Mouse (Mus musculus) liver, embryonic 11.5 days (tissue): Measurements from ENCODE around the gene Gng13. TPM values are rescaled to one million over a fixed set of nuclear protein-coding genes. Genes with fewer than 3 reads are reported as not detected.

Source experiments
- ATAC-seq: fragments of 200-750 bp; cut with Nextera tagmentation; replicated peaks from 2 replicates; pipeline ENCODE4 v1.8.0; 2017; ENCODE audit warnings: moderate number of reproducible peaks, mild to moderate bottlenecking, moderate TSS enrichment, moderate library complexity; ENCODE audit not compliant: low FRiP score
- DNase-seq: peaks from one replicate; pipeline ENCODE4 v3.0.0-alpha.2; 2017; ENCODE audit warnings: low spot score
- H3K27ac ChIP-seq: fragments of 300-500 bp; sonication (generic); 2 replicates; pipeline ENCODE4 v1.5.1; 2014; ENCODE audit warnings: mild to moderate bottlenecking, low read depth, low read length, control low read depth
- H3K27me3 ChIP-seq: fragments of 300-500 bp; sonication (generic); replicated peaks from 2 replicates; pipeline ENCODE4 v1.6.1; 2014; ENCODE audit warnings: low read length, mixed read lengths; ENCODE audit not compliant: control insufficient read depth, insufficient read depth
- H3K36me3 ChIP-seq: fragments of 300-500 bp; sonication (generic); 2 replicates; pipeline ENCODE4 v1.6.1; 2014; ENCODE audit warnings: mild to moderate bottlenecking, low read length, moderate library complexity, mixed read lengths; ENCODE audit not compliant: control insufficient read depth, insufficient read depth
- H3K4me1 ChIP-seq: fragments of 300-500 bp; sonication (generic); replicated peaks from 2 replicates; pipeline ENCODE4 v1.6.1; 2014; ENCODE audit warnings: low read length, mixed read lengths; ENCODE audit not compliant: control insufficient read depth, insufficient read depth
- H3K4me2 ChIP-seq: fragments of 300-500 bp; sonication (generic); 2 replicates; pipeline ENCODE4 v1.6.1; 2014; ENCODE audit warnings: mild to moderate bottlenecking, control low read depth, moderate library complexity
- H3K4me3 ChIP-seq: fragments of 300-500 bp; sonication (generic); 2 replicates; pipeline ENCODE4 v1.5.1; 2014; ENCODE audit warnings: low read depth, low read length, control low read depth
- H3K9ac ChIP-seq: fragments of 300-500 bp; sonication (generic); 2 replicates; pipeline ENCODE4 v1.6.1; 2014; ENCODE audit warnings: low read depth, low read length, control low read depth
- H3K9me3 ChIP-seq: fragments of 300-500 bp; sonication (generic); 2 replicates; pipeline ENCODE4 v1.6.1; 2016; ENCODE audit warnings: low read length, inconsistent platforms, mixed read lengths; ENCODE audit not compliant: control insufficient read depth
- WGBS: fragments of 180-500 bp; shearing (Covaris S2); extraction: QIAGEN DNeasy Blood & Tissue Kit; methylation state at CpG from one replicate; pipeline ENCODE4 v1.1.7; 2014; 5-methylcytosine and 5-hydroxymethylcytosine counted together
- microRNA-seq: library from miRNA; unstranded; fragments of <30 nt; microRNA quantifications from one replicate; pipeline ENCODE4, GENCODE M21; 2017; ENCODE audit warnings: borderline number of aligned reads
- polyA plus RNA-seq: library from polyadenylated mRNA; unstranded; fragments of >200 nt; fragmentation: Nextera tagmentation; extraction: Ambion mirVana; gene quantifications from 2 replicates; pipeline ENCODE4 v1.2.1, GENCODE M21; 2014

The Gng13 gene
- polyA plus RNA-seq, 1 experiment from 2014 or later, result 1.3 TPM

- Histone ChIP-seq H3K9me3 (no peaks in the 10 kb centered on the region), H3K4me1 (no peaks in the 10 kb centered on the region), H3K4me2 (no peak overlapping the region), H3K27ac (no peak overlapping the region), H3K9ac (no peak overlapping the region), H3K36me3 (no peaks in the 10 kb centered on the region), H3K4me3 (no peak overlapping the region), H3K27me3 (no peaks in the 10 kb centered on the region)
- ATAC-seq, result no peak
- DNase-seq, result no peak
- 68% methylated on average over 9 of the region's 9 CpGs for WGBS
These were observed 39.6 kb downstream of the Gng13 start for GRCm38 (mm10) chr17:25756378-25757242.

- ATAC-seq (no peak), DNase-seq (no peak)
- Histone ChIP-seq H3K27ac (no peak overlapping the region), H3K4me1 (no peaks in the 10 kb centered on the region), H3K4me3 (no peak overlapping the region), H3K4me2 (no peak overlapping the region), H3K9ac (no peak overlapping the region), H3K27me3 (no peaks in the 10 kb centered on the region), H3K36me3 (no peaks in the 10 kb centered on the region), H3K9me3 (no peaks in the 10 kb centered on the region)
- 62% methylated on average over 3 of the region's 3 CpGs for WGBS
These were observed 40.7 kb downstream of the Gng13 start for GRCm38 (mm10) chr17:25757691-25758090.

DNA sequence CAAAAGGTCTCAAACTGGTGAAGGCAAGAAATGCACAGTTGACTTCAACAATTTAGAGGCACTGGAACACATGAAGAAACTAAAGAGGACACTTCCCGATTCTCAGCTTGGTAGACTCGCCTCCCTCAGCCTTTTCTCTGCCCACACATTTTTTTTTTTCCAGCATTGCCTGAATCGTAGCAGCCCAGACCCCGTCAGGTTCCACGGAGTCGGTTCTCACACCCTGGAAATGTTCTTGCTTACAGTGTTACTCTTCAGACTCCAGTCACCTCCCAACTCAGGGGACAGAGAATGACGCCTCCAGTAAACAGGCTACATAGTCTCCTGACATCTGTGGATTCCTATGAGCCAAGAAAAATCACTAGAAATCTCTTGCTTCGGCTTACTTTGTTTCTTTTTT, 43.2 kb downstream of the Gng13 start:
- no peak for DNase-seq
- H3K9ac ChIP-seq, result no peak overlapping the region
- ATAC-seq, result no peak
- no peaks in the 10 kb centered on the region for H3K9me3 ChIP-seq
- H3K27ac ChIP-seq, result no peak overlapping the region
- H3K36me3 ChIP-seq, result no peaks in the 10 kb centered on the region
- no peak overlapping the region for H3K4me2 ChIP-seq
- WGBS, result 71% methylated on average over 8 of the region's 8 CpGs
- no peaks in the 10 kb centered on the region for H3K27me3 ChIP-seq
- no peaks in the 10 kb centered on the region for H3K4me1 ChIP-seq
- no peak overlapping the region for H3K4me3 ChIP-seq

GRCm38 (mm10) chr17:25761561-25761970, 44.6 kb downstream of the Gng13 start:
- H3K4me3 ChIP-seq, result no peak overlapping the region
- H3K27me3 ChIP-seq, result 0 out of 2 replicates have a peak, but pooled peaks cover 3% of the 10 kb centered on the region
- no peaks in the 10 kb centered on the region for H3K9me3 ChIP-seq
- no peak overlapping the region for H3K4me2 ChIP-seq
- H3K27ac ChIP-seq, result no peak overlapping the region
- 47% methylated on average over 4 of the region's 4 CpGs for WGBS
- ATAC-seq (no peak), DNase-seq (no peak)
- H3K36me3 ChIP-seq, result no peaks in the 10 kb centered on the region
- H3K4me1 ChIP-seq, result no peaks in the 10 kb centered on the region
- no peak overlapping the region for H3K9ac ChIP-seq

- Histone ChIP-seq H3K4me2 (no peak overlapping the region), H3K4me1 (no peaks in the 10 kb centered on the region), H3K4me3 (no peak overlapping the region), H3K9ac (no peak overlapping the region), H3K27ac (no peak overlapping the region), H3K27me3 (peaks cover 3% of the 10 kb centered on the region; the same call in 1 of the 2 replicates), H3K36me3 (no peaks in the 10 kb centered on the region), H3K9me3 (no peaks in the 10 kb centered on the region)
- DNase-seq (no peak), ATAC-seq (no peak)
- WGBS, result 31% methylated on average over 3 of the region's 3 CpGs
These were observed 45.6 kb downstream of the Gng13 start for GRCm38 (mm10) chr17:25762591-25762990.

- no peak overlapping the region for H3K27ac ChIP-seq
- 71% methylated on average over 5 of the region's 5 CpGs for WGBS
- ATAC-seq, result no peak
- no peaks in the 10 kb centered on the region for H3K4me1 ChIP-seq
- H3K4me2 ChIP-seq, result no peak overlapping the region
- H3K9ac ChIP-seq, result no peak overlapping the region
- H3K27me3 ChIP-seq, result peaks cover 3% of the 10 kb centered on the region; the same call in 1 of the 2 replicates
- DNase-seq, result no peak
- no peak overlapping the region for H3K4me3 ChIP-seq
- H3K9me3 ChIP-seq, result no peaks in the 10 kb centered on the region
- no peaks in the 10 kb centered on the region for H3K36me3 ChIP-seq
These were observed 48.9 kb downstream of the Gng13 start for GRCm38 (mm10) chr17:25765886-25766285.

Small RNA genes within 50 kb of the gene (microRNA-seq; reads per million reads assigned to microRNA genes)
- gene Gm25083, result not detected

Other genes starting within 250 kb of the Gng13 start
- gene Sstr5, start 219.9 kb upstream of the Gng13 start, polyA plus RNA-seq, result not detected in 2 replicates
- 2.4 and 3.0 TPM in 2 replicates for gene Sox8, start 146.5 kb upstream of the Gng13 start, polyA plus RNA-seq
- gene Lmf1, start 138.1 kb upstream of the Gng13 start, polyA plus RNA-seq, result 23.8 and 29.1 TPM in 2 replicates
- 32.0 and 35.6 TPM in 2 replicates for gene Chtf18, start 10.2 kb downstream of the Gng13 start, polyA plus RNA-seq
- 16.6 and 17.5 TPM in 2 replicates for gene Rpusd1, start 10.5 kb downstream of the Gng13 start, polyA plus RNA-seq
- not detected in 2 replicates for gene Mslnl, start 18.9 kb downstream of the Gng13 start, polyA plus RNA-seq
- gene Msln, start 37.2 kb downstream of the Gng13 start, polyA plus RNA-seq, result 0.29 and 0.55 TPM in 2 replicates
- 28.4 and 29.9 TPM in 2 replicates for gene Narfl, start 56.6 kb downstream of the Gng13 start, polyA plus RNA-seq
- gene Haghl, start 68.5 kb downstream of the Gng13 start, polyA plus RNA-seq, result 22.7 and 25.0 TPM in 2 replicates
- gene Ccdc78, start 69.4 kb downstream of the Gng13 start, polyA plus RNA-seq, result 0.25 and 0.33 TPM in 2 replicates
- gene Fam173a, start 75.7 kb downstream of the Gng13 start, polyA plus RNA-seq, result 83.7 and 83.8 TPM in 2 replicates
- not detected in 2 replicates for gene AC134908.4, start 78.5 kb downstream of the Gng13 start, polyA plus RNA-seq
- 7.6 and 10.8 TPM in 2 replicates for gene Metrn, start 80.0 kb downstream of the Gng13 start, polyA plus RNA-seq
- 0.99 and 1.2 TPM in 2 replicates for gene Fbxl16, start 91.9 kb downstream of the Gng13 start, polyA plus RNA-seq
- 29.8 and 31.9 TPM in 2 replicates for gene Wdr24, start 106.5 kb downstream of the Gng13 start, polyA plus RNA-seq
- gene Jmjd8, start 111.7 kb downstream of the Gng13 start, polyA plus RNA-seq, result 36.6 and 37.0 TPM in 2 replicates
- 249 and 252 TPM in 2 replicates for gene Stub1, start 116.2 kb downstream of the Gng13 start, polyA plus RNA-seq
- gene Rhbdl1, start 120.1 kb downstream of the Gng13 start, polyA plus RNA-seq, result 0.60 and 1.6 TPM in 2 replicates
- 0.78 and 1.1 TPM in 2 replicates for gene Gm20683, start 124.6 kb downstream of the Gng13 start, polyA plus RNA-seq
- gene Rhot2, start 127.7 kb downstream of the Gng13 start, polyA plus RNA-seq, result 9.6 and 12.8 TPM in 2 replicates
- gene Wdr90, start 144.3 kb downstream of the Gng13 start, polyA plus RNA-seq, result 22.2 and 25.7 TPM in 2 replicates
- gene Mcrip2, start 151.6 kb downstream of the Gng13 start, polyA plus RNA-seq, result 96.5 and 110 TPM in 2 replicates
- 70.7 and 74.5 TPM in 2 replicates for gene Mettl26, start 157.9 kb downstream of the Gng13 start, polyA plus RNA-seq
- gene Wfikkn1, start 163.7 kb downstream of the Gng13 start, polyA plus RNA-seq, result 2.1 and 2.4 TPM in 2 replicates
- 9.9 and 10.7 TPM in 2 replicates for gene Rab40c, start 202.6 kb downstream of the Gng13 start, polyA plus RNA-seq
- 137 and 139 TPM in 2 replicates for gene Pigq, start 227.8 kb downstream of the Gng13 start, polyA plus RNA-seq
- 0.85 and 1.4 TPM in 2 replicates for gene Nhlrc4, start 227.8 kb downstream of the Gng13 start, polyA plus RNA-seq
- gene A930017K11Rik, start 235.4 kb downstream of the Gng13 start, polyA plus RNA-seq, result 0.68 and 0.85 TPM in 2 replicates